Mouse (Mus musculus): ENCODE measurements at regions not wholly inside any gene's neighbourhood (a gene's known extent, or its start where the extent isn't known, plus 50 kb on each side); places are given as distances from the start of the nearest gene placed in this dataset.
"Not testable (repeated sequence)": the region's sequence is repeated elsewhere in the genome, so short reads cannot be mapped to it uniquely, and the experiment has no call there.

- peak; percentile 85 for DNase-seq
Observed at GRCm38 (mm10) chr1:73641456-73641855, 482.8 kb downstream of the Tns1 start.

GRCm38 (mm10) chr1:73640726-73641451 lies 483.4 kb downstream of the Tns1 start:
- peak; percentile 59 for DNase-seq

- peak; percentile 93 for DNase-seq
Observed at GRCm38 (mm10) chr1:73635709-73636108, 488.5 kb downstream of the Tns1 start.

GRCm38 (mm10) chr1:73634871-73635270 lies 489.4 kb downstream of the Tns1 start:
- DNase-seq: no peak

- no peak for DNase-seq
Observed at GRCm38 (mm10) chr1:73633071-73633470, 491.2 kb downstream of the Tns1 start.

DNA sequence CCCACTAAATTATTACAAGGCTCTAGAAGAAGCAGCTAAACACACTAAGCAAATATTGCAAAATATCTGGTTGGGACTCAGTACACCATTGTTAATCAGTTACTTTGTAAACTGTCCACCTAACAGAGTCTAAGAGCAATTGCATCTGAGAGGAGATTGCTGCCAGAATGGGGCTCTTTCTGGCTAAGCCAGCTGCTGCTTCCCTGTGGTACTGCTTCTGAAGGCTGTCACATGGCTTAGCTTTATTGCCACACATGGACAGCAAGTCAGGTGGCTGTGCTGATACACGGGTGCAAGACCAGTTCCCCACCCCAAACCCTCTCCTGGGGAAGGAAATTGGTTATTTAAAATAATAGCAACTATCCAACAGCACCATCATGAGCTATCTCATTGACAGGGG lies 493.9 kb downstream of the Tns1 start:
- no peak for DNase-seq

- DNase-seq: no peak
Observed at GRCm38 (mm10) chr1:73625365-73625764, 498.9 kb downstream of the Tns1 start.

DNA sequence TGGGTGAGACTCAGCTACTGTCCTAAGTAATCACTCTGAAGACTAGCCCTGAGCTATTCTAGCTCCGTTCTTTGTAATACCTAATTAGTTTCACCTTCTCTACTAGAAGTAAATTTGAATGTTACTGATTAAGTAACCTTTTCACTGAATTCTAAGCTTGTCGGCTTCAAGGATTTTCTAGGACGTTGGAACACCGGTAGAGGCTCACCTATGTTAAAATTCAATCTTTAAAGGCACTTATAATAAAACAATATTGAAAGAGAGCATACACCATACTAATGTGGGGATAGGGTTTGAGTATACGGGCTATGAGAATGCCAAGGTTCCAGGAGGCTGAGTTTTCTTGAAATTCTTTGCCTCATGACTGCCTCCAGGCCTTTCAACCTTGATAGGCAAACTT lies 503.1 kb downstream of the Tns1 start:
- not testable (repeated sequence) for DNase-seq

GRCm38 (mm10) chr1:73618551-73619170 lies 505.6 kb downstream of the Tns1 start:
- peak; percentile 79 for DNase-seq

- DNase-seq: no peak
Observed at GRCm38 (mm10) chr1:73593653-73594385, 530.4 kb downstream of the Tns1 start.

GRCm38 (mm10) chr1:73591342-73592099 lies 532.7 kb downstream of the Tns1 start:
- no peak for DNase-seq

DNA sequence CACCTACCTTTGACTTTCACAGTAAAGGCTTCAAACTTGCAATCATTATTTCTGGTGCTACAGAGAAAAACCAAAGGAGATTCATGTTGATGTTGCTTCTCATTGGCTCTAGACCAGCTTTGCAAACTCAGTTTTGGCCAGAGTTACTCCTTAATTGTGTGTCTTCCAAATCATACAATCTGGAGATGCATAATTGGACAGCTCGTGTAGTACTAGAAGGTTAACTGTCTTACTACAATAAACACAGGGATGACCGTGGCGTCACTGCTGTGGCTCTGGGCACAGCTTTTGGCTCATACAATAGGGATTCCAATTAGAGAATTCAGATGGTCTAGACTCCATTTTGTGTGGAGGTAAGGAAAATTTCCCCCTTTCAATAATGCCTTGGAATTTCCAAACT lies 544.6 kb downstream of the Tns1 start:
- no peak for DNase-seq

DNA sequence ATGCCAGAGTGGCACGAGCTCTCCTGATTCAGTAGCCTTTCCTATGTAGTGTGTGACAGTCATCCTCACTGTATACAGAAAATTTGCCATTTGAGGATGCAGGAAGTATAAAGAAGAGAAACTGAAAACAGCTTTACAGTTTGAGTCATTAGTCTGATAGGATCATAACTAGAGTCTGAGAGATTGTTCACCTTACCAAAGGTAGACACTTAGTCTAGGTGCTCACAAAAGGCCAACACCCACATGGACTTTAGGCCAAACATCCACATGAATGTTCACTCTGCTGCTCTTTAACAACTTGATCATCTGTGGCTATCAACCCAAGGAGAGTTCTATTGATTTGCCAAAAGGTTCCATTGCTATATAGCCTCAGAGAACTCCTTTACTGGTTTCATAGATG lies 547.2 kb downstream of the Tns1 start:
- no peak for DNase-seq

DNA sequence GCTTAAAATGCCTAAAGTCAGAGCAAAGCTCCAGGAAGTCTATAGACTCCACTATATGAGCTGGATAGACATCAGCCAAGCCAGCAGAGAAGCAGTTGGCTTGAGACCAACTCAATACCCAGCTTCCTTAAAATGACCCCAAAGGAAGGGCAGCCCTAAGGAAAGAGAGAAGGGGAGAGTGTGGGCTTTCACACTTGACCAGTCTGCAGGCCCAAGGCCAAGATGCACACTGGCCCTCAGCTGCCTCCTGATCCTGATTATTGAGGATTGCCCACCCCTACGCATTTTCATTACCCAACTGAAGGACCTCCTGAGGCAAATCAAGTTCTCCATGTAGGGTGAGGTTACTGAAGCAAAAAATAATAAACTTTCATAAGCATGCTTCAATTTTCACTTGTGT lies 548.6 kb downstream of the Tns1 start:
- DNase-seq: no peak

DNA sequence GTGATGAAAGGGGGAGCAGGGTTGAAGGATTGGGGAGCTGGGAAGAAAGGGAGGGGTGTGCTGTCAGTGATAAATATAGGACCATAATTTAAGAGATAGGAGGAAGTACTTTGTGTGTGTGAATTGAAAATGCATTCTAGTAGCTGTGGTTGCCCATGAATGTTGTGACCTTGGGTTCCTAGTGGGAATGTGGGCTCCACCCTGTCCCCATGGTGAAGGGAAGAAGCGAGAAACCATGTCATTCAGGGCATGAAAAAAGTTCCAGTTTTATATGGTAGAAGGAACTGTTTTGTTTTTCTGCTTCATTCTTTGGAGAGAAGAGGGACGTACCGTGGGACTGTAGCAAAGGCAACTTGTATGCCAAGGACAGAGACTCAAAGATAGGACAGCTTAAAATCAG lies 553.3 kb downstream of the Tns1 start:
- no peak for DNase-seq

DNA sequence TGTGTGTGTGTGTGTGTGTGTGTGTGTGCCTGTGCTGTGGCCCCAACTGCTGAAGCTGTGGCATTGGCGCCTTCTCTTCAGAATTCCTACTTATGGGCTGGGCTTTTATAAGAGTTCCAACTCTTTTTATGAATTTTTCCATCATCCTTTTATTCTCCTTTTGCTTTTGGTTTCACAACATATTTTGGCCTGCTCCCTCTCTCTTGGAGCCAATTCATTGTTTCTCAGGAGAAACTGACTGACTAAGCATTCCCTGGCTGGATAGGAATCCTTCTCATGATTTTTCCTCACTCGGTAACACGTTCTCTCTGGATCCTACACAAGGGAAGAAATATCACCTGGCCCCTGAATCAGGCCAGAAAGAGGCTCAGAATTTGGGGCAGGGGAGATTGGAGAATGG lies 551.1 kb upstream of the Tnp1 start:
- no peak for DNase-seq

DNA sequence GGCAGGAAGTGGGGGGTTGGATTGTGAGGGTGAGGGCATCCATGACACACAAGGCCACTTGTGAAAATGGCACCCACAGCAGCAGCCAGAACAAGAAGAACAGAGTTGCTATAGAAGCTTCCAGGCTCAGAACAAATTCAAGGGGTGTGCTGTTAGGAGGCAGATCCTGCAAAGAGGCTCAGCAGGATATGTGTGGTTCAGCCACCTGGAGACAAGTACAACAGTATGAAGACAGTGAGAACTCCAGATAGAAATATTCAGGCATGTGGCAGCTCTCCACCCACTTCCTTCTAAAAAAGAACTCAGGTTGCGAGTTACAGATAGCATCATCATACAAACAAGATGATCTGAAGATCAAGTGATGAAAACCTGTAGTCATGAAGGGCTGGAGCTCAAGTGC lies 544.9 kb upstream of the Tnp1 start:
- no peak for DNase-seq

DNA sequence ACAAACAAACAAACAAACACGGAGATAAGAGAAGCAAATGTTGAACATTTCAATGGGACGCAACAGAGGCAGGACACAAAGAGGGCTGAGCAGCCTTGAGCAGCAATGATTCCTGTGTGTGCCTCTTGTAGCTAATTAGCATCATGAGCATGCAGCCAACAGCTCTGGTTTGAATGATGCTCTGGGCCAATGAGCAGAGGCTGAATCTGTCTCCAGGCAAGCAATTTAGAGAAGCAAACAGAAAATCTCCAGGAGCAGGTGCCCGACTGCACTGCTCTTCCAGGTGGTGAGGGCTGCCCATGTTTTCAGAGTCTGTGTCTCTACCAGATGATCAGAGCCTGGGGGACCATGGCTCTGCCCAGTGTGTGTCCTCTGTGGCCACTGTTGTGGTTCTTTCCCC lies 532.2 kb upstream of the Tnp1 start:
- peak; percentile 36 for DNase-seq

GRCm38 (mm10) chr1:73545401-73545800 lies 529.7 kb upstream of the Tnp1 start:
- peak; percentile 65 for DNase-seq

DNA sequence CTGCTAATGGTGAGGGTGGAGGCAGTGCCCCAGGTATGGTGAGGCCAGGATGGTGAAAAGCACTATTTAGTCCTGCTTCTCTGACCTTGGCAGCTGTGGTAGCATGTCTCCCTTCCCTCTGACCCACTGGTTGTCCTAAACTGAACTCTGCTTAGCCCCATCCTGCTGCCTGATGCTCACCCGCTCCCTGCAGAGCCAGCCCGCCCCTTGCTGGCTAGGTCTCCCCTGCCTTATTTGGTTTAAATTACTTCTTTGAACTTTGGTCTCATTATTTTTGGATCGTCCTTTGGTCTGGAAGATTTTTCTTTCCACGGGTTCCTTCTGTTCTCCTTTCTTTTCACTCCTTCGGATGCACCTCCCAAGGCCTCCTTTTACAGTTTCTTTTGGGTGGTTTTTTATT lies 525.7 kb upstream of the Tnp1 start:
- DNase-seq: peak; percentile 85

DNA sequence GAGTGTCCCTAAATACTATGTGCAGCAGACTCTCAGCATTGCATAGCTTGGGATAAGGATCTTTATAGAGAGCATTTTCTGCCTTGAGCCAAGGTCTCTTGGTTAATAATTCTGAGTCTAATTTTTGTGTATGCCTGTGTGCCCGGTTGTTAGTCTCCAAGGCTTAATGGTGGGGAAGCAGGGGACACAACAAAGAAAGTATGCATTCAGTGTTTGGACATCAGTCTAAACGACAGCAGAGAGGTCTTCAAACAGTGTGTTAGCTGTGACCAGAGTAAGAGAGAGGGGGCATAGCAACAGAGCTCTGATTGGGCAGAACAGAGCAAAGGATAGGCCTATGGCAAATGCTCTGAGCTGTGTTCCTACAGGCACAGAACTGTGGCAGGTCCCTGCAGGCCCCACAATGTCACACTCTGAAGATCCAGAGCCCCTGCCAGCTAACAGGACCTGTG lies 522.7 kb upstream of the Tnp1 start:
- peak; percentile 61 for DNase-seq

DNA sequence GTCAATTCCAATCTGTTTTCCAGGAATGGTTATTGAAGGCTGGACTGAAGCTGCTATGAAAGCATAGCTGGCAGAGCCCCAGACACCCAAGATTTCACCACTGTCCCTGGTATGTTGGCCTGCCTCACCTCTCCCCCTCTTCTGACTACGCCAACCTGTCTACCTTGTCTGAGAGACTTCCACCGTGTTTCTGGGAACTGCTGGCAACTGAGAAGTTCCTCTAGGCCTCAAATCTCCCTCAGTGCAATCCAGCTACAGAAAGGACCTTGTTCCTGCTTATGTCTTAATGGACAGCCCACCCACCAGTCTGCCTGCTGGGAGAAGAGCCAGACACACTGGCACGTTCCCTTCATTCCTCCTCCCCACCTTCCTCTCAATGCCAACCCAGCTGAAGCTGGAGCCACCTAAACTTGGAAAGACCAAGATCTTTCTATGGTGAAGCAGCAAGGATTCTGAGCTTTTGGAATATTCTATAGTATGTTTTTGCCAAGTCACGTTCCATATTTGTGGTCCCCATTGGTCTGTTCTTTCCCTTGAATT lies 520.1 kb upstream of the Tnp1 start:
- peak; percentile 65 for DNase-seq

GRCm38 (mm10) chr1:73533526-73533925 lies 517.8 kb upstream of the Tnp1 start:
- peak; percentile 57 for DNase-seq
